Mouse (Mus musculus): ENCODE data around the gene Zfyve21. TPM values are rescaled to one million over a fixed set of nuclear protein-coding genes. Genes with fewer than 3 reads are reported as not detected.

Gene Zfyve21
- total RNA-seq, 2 experiments from 2014 or later: 20.7 to 21.1 TPM

GRCm38 (mm10) chr12:111829954-111830353, 16.0 kb downstream of the Zfyve21 start:
- intact Hi-C loops (cut with DNase I): no loop called here
- no peak for DNase-seq (ENCODE audit: low spot score in 2 of 2)

DNA sequence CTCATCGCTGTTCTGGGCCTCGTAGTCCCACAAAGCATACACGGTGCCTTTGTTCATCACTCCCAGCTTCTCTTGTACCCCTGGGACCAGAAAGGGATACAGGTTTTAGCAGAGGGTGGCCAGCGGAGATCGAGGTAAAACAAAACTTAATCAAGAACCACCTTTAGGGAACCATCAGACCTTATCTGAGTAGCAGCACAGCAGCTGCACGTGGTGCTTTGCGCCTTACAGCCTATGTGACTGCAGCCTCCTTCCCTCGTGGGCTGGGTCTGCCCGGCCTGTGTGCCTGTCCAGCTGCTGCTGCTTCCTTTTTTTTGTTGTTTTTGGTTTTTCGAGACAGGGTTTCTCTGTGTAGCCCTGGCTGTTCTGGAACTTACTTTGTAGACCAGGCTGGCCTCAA, 16.4 kb downstream of the Zfyve21 start:
- intact Hi-C loops (cut with DNase I): no loop called here
- DNase-seq (ENCODE audit: low spot score in 2 of 2): no peak

- intact Hi-C loops (cut with DNase I): no loop called here
Observed at GRCm38 (mm10) chr12:111832643-111833042, 18.7 kb downstream of the Zfyve21 start.

GRCm38 (mm10) chr12:111833457-111833856, 19.5 kb downstream of the Zfyve21 start:
- DNase-seq (ENCODE audit: low spot score in 2 of 2): no peak
- intact Hi-C loops (cut with DNase I): no loop called here

More at GRCm38 (mm10) chr12:111832643-111833042, 18.7 kb downstream of the Zfyve21 start:
- no peak for DNase-seq (ENCODE audit: low spot score in 2 of 2)

GRCm38 (mm10) chr12:111842565-111843433, 28.8 kb downstream of the Zfyve21 start:
- intact Hi-C loops (cut with DNase I): no loop called here
- no peak for DNase-seq (ENCODE audit: low spot score in 2 of 2)

- no peak for DNase-seq (ENCODE audit: low spot score in 2 of 2)
- intact Hi-C loops (cut with DNase I): no loop called here
Observed at GRCm38 (mm10) chr12:111843470-111843869, 29.5 kb downstream of the Zfyve21 start.

DNA sequence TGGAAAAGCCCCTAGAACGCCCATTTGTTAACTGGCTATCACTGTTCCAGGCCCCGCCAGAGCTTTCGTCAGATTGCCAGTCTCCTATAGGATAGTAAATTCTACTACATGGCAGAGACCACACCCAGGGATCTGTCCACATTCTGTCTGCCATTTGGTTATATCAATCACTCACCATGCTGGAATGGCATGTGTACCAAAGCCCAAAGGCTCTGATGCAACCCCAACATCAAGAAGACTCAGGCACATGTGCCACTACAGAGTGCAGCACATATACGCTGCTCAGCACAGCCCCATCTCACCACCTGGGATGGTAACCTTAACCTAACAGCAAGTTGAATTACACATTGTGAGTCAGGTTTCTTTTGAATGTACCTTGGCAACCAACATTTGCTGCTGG, 32.0 kb downstream of the Zfyve21 start:
- intact Hi-C loops (cut with DNase I): no loop called here
- DNase-seq (ENCODE audit: low spot score in 2 of 2): no peak

GRCm38 (mm10) chr12:111846815-111847214, 32.8 kb downstream of the Zfyve21 start:
- intact Hi-C loops (cut with DNase I): no loop called here

GRCm38 (mm10) chr12:111848300-111848798, 34.4 kb downstream of the Zfyve21 start:
- no peak for DNase-seq (ENCODE audit: low spot score in 2 of 2)
- intact Hi-C loops (cut with DNase I): no loop called here

More at GRCm38 (mm10) chr12:111846815-111847214, 32.8 kb downstream of the Zfyve21 start:
- no peak for DNase-seq (ENCODE audit: low spot score in 2 of 2)

DNA sequence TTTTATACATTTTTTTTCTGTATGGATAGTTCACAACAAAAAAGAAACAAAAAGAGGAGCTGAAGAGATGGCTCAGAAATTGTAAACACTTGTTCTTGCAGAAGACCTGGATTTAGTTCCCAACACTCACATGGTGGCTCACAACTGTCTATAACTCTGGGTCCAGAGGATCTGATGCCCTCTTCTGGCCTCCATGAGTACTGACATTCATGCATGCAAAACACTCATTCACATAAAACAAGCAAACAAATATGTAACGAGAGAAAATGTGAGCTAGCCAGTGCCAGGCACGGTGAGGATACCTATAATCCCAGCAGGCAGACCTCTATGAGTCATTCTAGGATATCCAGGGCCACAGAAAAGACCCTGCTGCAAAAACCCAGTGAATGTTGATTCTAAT, 37.3 kb downstream of the Zfyve21 start:
- intact Hi-C loops (cut with DNase I): no loop called here
- no peak for DNase-seq (ENCODE audit: low spot score in 2 of 2)

GRCm38 (mm10) chr12:111851745-111852144, 37.8 kb downstream of the Zfyve21 start:
- intact Hi-C loops (cut with DNase I): no loop called here
- DNase-seq (ENCODE audit: low spot score in 2 of 2): no peak

- intact Hi-C loops (cut with DNase I): no loop called here
- no peak for DNase-seq (ENCODE audit: low spot score in 2 of 2)
Observed at GRCm38 (mm10) chr12:111853011-111853436, 39.1 kb downstream of the Zfyve21 start.

DNA sequence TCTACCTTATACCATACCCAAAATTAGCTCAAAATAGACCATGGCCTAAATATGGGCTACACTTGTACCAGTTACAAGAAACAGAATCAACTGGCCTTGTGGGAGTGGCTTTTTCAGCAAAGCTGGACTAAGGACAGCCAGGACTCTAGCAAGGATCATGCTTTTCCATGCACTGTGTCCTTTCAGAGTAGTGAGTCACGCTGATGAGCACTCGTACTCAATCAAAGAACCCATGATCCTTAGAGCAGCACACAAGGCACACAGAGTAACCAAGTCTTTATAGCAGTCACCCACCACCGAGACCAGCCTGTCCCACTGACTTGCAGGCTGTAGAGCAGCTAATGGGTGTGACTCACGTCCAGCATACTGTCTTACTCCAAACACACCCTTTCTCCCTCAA, 39.6 kb downstream of the Zfyve21 start:
- DNase-seq (ENCODE audit: low spot score in 2 of 2): no peak
- intact Hi-C loops (cut with DNase I): no loop called here

DNA sequence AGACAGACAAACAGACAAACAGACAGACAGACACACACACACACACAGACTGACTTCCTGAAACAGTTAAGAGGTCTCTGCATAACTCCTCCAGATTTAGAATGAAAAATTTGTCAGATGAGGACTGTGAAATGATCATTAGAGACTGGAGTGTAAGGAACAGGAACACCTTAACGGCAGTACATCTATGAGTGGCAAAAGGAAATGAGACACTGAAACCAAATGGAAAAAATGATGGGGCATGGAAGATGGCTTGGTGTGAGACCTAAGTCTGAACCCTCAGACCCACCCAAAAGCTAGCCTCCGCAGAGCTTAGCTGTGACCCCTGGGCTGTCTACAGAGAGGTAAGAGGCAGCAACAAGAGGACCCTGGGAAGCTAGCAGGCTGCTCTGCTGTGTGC, 41.5 kb downstream of the Zfyve21 start:
- no peak for DNase-seq (ENCODE audit: low spot score in 2 of 2)
- intact Hi-C loops (cut with DNase I): no loop called here

DNA sequence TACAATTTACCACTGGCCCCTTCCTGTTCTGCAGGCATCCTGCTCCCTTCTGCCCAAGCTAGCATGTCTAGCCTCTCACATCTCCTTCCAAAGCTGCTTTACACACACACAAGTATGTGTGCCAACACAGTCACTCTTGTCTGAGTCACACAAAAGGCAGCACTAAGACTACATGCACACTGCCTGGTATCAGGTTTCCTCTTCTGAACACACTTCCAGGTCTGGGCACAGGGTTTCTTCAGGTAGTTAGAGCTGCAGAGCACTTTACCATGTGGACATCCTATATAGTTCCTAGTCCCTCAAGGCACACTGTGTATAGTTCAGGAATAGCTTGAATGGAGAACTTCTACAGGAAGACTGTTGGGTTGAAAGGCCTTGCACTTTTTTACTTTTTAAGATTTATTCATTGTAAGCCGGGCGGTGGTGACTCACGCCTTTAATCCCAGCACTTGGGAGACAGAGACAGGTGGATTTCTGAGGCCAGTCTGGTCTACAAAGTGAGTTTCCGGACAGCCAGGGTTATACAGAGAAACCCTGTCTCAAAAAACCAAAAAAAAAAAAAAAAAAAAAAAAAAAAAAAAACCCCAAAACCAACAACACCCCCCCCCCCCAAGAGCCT, 50.3 kb downstream of the Zfyve21 start:
- DNase-seq (ENCODE audit: low spot score in 2 of 2): no peak
- intact Hi-C loops (cut with DNase I): no loop called here

DNA sequence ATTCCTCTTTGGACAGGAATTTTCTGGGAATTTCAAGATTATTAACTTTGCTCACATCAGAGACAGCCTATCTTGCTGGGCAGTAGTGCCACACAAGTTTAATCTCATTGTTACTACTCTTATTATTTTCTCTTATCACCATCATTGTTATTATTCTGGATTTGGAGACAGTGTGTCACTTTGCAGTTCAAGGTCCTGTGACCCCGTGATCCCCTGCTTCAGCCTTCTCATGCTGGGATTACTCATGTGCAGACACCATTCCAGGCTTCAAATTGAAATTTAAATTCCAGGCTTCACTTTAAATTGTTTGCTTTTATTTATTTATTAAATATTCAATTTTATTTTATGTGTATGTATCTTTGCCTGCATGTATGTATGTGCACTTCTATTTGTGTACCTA, 55.8 kb downstream of the Zfyve21 start:
- DNase-seq (ENCODE audit: low spot score in 2 of 2): no peak
- intact Hi-C loops (cut with DNase I): no loop called here

- DNase-seq (ENCODE audit: low spot score in 2 of 2): no peak
- intact Hi-C loops (cut with DNase I): no loop called here
Observed at GRCm38 (mm10) chr12:111870811-111871210, 56.8 kb downstream of the Zfyve21 start.

DNA sequence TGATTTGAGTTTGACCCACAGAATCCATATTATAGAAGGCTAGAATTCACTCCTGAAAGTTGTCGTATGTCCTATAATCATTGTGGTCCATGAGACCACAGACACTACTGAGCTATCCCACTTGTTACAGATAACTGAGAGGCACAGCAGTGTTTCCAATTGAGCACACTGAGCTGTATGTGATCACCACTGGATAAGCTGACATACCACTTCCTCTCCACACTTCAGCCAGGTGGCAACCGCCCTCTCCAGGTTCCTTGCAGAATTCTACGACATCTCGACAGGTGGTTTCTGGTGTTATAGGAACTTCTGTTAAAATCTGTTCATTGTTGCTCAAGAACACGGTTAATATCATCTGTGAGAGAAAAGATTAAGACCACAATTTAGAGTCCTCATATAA, 58.1 kb downstream of the Zfyve21 start:
- DNase-seq (ENCODE audit: low spot score in 2 of 2): no peak
- intact Hi-C loops (cut with DNase I): no loop called here

- intact Hi-C loops (cut with DNase I): loop anchor here (5.0 kb wide), 2 partner anchors 128 to 218 kb away; no protein-coding TSS in a partner anchor
- DNase-seq (ENCODE audit: low spot score in 2 of 2): no peak
Observed at GRCm38 (mm10) chr12:111874601-111875140, 60.7 kb downstream of the Zfyve21 start.

GRCm38 (mm10) chr12:111875499-111875898, 61.5 kb downstream of the Zfyve21 start:
- intact Hi-C loops (cut with DNase I): loop anchor here (5.0 kb wide), 2 partner anchors 127 to 217 kb away; no protein-coding TSS in a partner anchor
- DNase-seq (ENCODE audit: low spot score in 2 of 2): no peak

Measured in left cerebral cortex, postnatal 25 days (tissue).